Mouse (Mus musculus) embryonic fibroblast, embryonic 13.5 days (primary cell): ENCODE measurements at regions not wholly inside any gene's neighbourhood (a gene's known extent, or its start where the extent isn't known, plus 50 kb on each side); places are given as distances from the start of the nearest gene placed in this dataset.

Source experiments
- H3K27ac ChIP-seq: 2 replicates; pipeline ENCODE4 v1.5.1; 2012; ENCODE audit warnings: low read length, control low read depth, inconsistent platforms; ENCODE audit not compliant: insufficient read depth
- H3K4me1 ChIP-seq: 2 replicates; pipeline ENCODE4 v1.6.1; 2011; ENCODE audit warnings: low read length; ENCODE audit not compliant: control insufficient read depth, insufficient read depth
- H3K4me3 ChIP-seq: 2 replicates; pipeline ENCODE4 v1.5.1; 2011; ENCODE audit warnings: mild to moderate bottlenecking, control low read depth, low read length; ENCODE audit not compliant: insufficient read depth
- CTCF ChIP-seq: IDR thresholded peaks from 2 replicates; pipeline ENCODE4 v1.5.1; 2011; ENCODE audit warnings: mild to moderate bottlenecking, control low read depth, low read length, moderate library complexity, borderline replicate concordance; ENCODE audit not compliant: insufficient read depth
- POLR2A ChIP-seq: IDR thresholded peaks from 2 replicates; pipeline ENCODE4 v1.6.1; 2011; ENCODE audit warnings: low read depth, mild to moderate bottlenecking, control low read depth, low read length, moderate library complexity

GRCm38 (mm10) chr5:119362452-119362851, 308.0 kb upstream of the Tbx3 start:
- no peak for TF ChIP-seq CTCF
- H3K4me3 ChIP-seq, result no peak overlapping the region
- no peak overlapping the region for H3K27ac ChIP-seq
- H3K4me1 ChIP-seq, result no peaks in the 10 kb centered on the region

- Histone ChIP-seq H3K4me1 (no peaks in the 10 kb centered on the region), H3K4me3 (no peak overlapping the region), H3K27ac (no peak overlapping the region)
- TF ChIP-seq POLR2A (no peak), CTCF (no peak)
Observed at GRCm38 (mm10) chr5:119364250-119364649, 306.2 kb upstream of the Tbx3 start.

GRCm38 (mm10) chr5:119365157-119365556, 305.3 kb upstream of the Tbx3 start:
- TF ChIP-seq CTCF (no peak), POLR2A (no peak)
- Histone ChIP-seq H3K27ac (no peak overlapping the region), H3K4me3 (no peak overlapping the region), H3K4me1 (no peaks in the 10 kb centered on the region)

- H3K4me1 ChIP-seq, result no peaks in the 10 kb centered on the region
- TF ChIP-seq POLR2A, result no peak
- TF ChIP-seq CTCF, result no peak
- H3K4me3 ChIP-seq, result no peak overlapping the region
- no peak overlapping the region for H3K27ac ChIP-seq
Observed at GRCm38 (mm10) chr5:119366296-119366695, 304.2 kb upstream of the Tbx3 start.

GRCm38 (mm10) chr5:119370481-119370880, 300.0 kb upstream of the Tbx3 start:
- Histone ChIP-seq H3K4me1 (no peaks in the 10 kb centered on the region), H3K27ac (no peak overlapping the region), H3K4me3 (no peak overlapping the region)
- TF ChIP-seq CTCF (no peak), POLR2A (no peak)

GRCm38 (mm10) chr5:119370931-119371330, 299.5 kb upstream of the Tbx3 start:
- no peak for TF ChIP-seq POLR2A
- TF ChIP-seq CTCF, result no peak
- no peak overlapping the region for H3K4me3 ChIP-seq

GRCm38 (mm10) chr5:119373774-119374700, 296.4 kb upstream of the Tbx3 start:
- TF ChIP-seq POLR2A (no peak), CTCF (no peak)
- Histone ChIP-seq H3K4me1 (no peaks in the 10 kb centered on the region), H3K27ac (no peak overlapping the region), H3K4me3 (no peak overlapping the region)

More at GRCm38 (mm10) chr5:119370931-119371330, 299.5 kb upstream of the Tbx3 start:
- Histone ChIP-seq H3K4me1 (no peaks in the 10 kb centered on the region), H3K27ac (no peak overlapping the region)

GRCm38 (mm10) chr5:119374861-119375260, 295.6 kb upstream of the Tbx3 start:
- Histone ChIP-seq H3K27ac (no peak overlapping the region), H3K4me1 (no peaks in the 10 kb centered on the region), H3K4me3 (no peak overlapping the region)
- TF ChIP-seq POLR2A, result no peak
- no peak for TF ChIP-seq CTCF

GRCm38 (mm10) chr5:119378261-119378660, 292.2 kb upstream of the Tbx3 start:
- Histone ChIP-seq H3K4me1 (no peaks in the 10 kb centered on the region), H3K4me3 (no peak overlapping the region), H3K27ac (no peak overlapping the region)
- TF ChIP-seq CTCF (no peak), POLR2A (no peak)

- Histone ChIP-seq H3K4me1 (no peaks in the 10 kb centered on the region), H3K27ac (no peak overlapping the region), H3K4me3 (no peak overlapping the region)
- TF ChIP-seq POLR2A, result no peak
- TF ChIP-seq CTCF, result no peak
Observed at GRCm38 (mm10) chr5:119379915-119380432, 290.5 kb upstream of the Tbx3 start.
